Mouse (Mus musculus) stomach, postnatal 0 days (tissue): Measurements from ENCODE around the gene Tgfb2.

Source experiments
- CTCF ChIP-seq: IDR thresholded peaks from 2 replicates; pipeline ENCODE4 v1.5.1; 2016; ENCODE audit warnings: antibody characterized with exemption, low read depth, mild to moderate bottlenecking, moderate library complexity
- EP300 ChIP-seq: optimal IDR thresholded peaks from 2 replicates; pipeline ENCODE3; 2016; ENCODE audit warnings: antibody characterized with exemption

DNA sequence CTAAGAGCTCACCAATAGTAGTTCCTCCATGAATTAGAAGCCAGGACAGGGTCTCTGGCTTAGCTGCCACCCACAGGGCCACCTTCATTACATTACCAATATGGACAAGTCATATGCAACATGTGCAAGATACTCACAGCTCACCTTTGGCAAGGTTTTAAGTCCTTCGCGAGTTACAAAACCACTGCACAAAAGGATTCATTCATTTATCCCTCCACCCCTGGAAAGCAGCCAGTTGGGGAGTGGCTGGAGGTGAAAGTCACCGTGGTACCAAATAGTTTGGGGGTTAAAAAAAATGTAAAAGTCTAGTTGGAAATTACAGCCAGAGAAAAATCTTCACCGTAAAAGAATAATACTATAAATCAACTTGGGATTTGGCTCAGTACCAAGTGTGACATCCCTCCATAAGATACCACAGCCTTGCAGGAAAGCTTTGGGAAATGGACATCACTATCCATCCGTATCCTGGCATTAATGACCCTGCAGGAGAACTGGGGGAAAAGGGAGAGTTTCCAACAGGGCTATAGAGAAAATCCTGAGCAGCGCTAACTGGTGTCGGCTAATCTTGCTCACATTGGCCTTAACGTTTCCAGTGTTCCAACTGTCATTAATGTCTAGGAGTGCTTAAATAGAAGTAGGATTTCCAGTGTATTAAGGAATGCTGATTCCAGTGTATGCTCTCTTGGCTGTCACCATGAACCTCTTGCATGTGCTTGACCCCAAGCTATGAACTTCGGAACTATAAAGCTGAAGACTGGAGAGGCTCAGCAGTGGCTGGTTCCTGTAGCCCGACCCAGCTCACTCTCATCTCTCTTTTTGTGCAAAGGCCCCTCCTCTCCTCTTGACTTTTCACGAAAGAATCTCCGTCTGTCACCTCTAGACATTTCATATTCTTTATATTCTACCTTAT lies 68.2 kb downstream of the Tgfb2 start:
- no peak for TF ChIP-seq CTCF
- no peak for TF ChIP-seq EP300
